Mouse (Mus musculus) forebrain, embryonic 12.5 days (tissue): ENCODE measurements around the gene Gm13023. TPM values are rescaled to one million over a fixed set of nuclear protein-coding genes. Genes with fewer than 3 reads are reported as not detected.
"Not testable (repeated sequence)": the region's sequence is repeated elsewhere in the genome, so short reads cannot be mapped to it uniquely, and the experiment has no call there.

Experiments used
- ATAC-seq: fragments of 200-750 bp; cut with Nextera tagmentation; 2 replicates; pipeline ENCODE4 v1.8.0; 2017; ENCODE audit warnings: moderate TSS enrichment; ENCODE audit not compliant: low FRiP score
- H3K27ac ChIP-seq: fragments of 300-500 bp; sonication (generic); 2 replicates; pipeline ENCODE4 v1.5.1; 2016; ENCODE audit warnings: mild to moderate bottlenecking
- H3K27me3 ChIP-seq: fragments of 300-500 bp; sonication (generic); 2 replicates; pipeline ENCODE4 v1.6.1; 2016; ENCODE audit warnings: mild to moderate bottlenecking
- H3K36me3 ChIP-seq: fragments of 300-500 bp; sonication (generic); replicated peaks from 2 replicates; pipeline ENCODE4 v1.6.1; 2016; ENCODE audit warnings: mild to moderate bottlenecking
- H3K4me1 ChIP-seq: fragments of 300-500 bp; sonication (generic); 2 replicates; pipeline ENCODE4 v1.6.1; 2016
- H3K4me2 ChIP-seq: fragments of 300-500 bp; sonication (generic); 2 replicates; pipeline ENCODE4 v1.6.1; 2016; ENCODE audit warnings: mild to moderate bottlenecking, moderate library complexity
- H3K4me3 ChIP-seq: fragments of 300-500 bp; sonication (generic); replicated peaks from 2 replicates; pipeline ENCODE4 v1.5.1; 2016; ENCODE audit warnings: mild to moderate bottlenecking
- H3K9ac ChIP-seq: fragments of 300-500 bp; sonication (generic); 2 replicates; pipeline ENCODE4 v1.6.1; 2016; ENCODE audit warnings: mild to moderate bottlenecking
- H3K9me3 ChIP-seq: fragments of 300-500 bp; sonication (generic); 2 replicates; pipeline ENCODE4 v1.6.1; 2016
- WGBS: fragments of 180-500 bp; shearing (Covaris S2); methylation state at CpG from one replicate; pipeline ENCODE4 v1.1.7; 2016; 5-methylcytosine and 5-hydroxymethylcytosine counted together
- polyA plus RNA-seq: library from polyadenylated mRNA; unstranded; fragments of >200 nt; fragmentation: Nextera tagmentation; extraction: Ambion mirVana; gene quantifications from 2 replicates; pipeline ENCODE4 v1.2.1, GENCODE M21; 2016

Gene Gm13023
- polyA plus RNA-seq: not detected in 2 replicates

GRCm38 (mm10) chr4:143789052-143789451 is at the start of gene Gm13023:
TSS of gene Gm13023 (plus strand) at chr4:143789352.
- 87% methylated on average over 3 of the region's 3 CpGs for WGBS
- not testable (repeated sequence) for ATAC-seq, H3K4me1 ChIP-seq, H3K9ac ChIP-seq, H3K27ac ChIP-seq, H3K36me3 ChIP-seq, H3K4me3 ChIP-seq, H3K4me2 ChIP-seq, H3K27me3 ChIP-seq
- peaks cover 35% of the 10 kb centered on the region for H3K9me3 ChIP-seq

- Histone ChIP-seq H3K4me1 (no peaks in the 10 kb centered on the region), H3K9me3 (peaks cover 18% of the 10 kb centered on the region; the same call in 1 of the 2 replicates), H3K27ac (no peak within 1 kb of the TSS), H3K4me2 (no peak within 1 kb of the TSS), H3K36me3 (no peaks in the 10 kb centered on the region), H3K9ac (no peak within 1 kb of the TSS), H3K27me3 (no peaks in the 10 kb centered on the region), H3K4me3 (no peak within 1 kb of the TSS)
- no peak for ATAC-seq
- WGBS: 80% methylated on average over 2 of the region's 2 CpGs
These were observed 26.8 kb downstream of the Gm13023 start, which contains the start of gene Gm13084 for GRCm38 (mm10) chr4:143815993-143816392. TSS of gene Gm13084 (minus strand) at chr4:143816093.

Other genes with a start within 250 kb of the Gm13023 start
- not detected in 2 replicates for gene BC080695, start 237.7 kb upstream of the Gm13023 start, polyA plus RNA-seq
- not detected in 2 replicates for gene Gm13057, start 237.6 kb upstream of the Gm13023 start, polyA plus RNA-seq
- gene Gm13083, start 174.3 kb upstream of the Gm13023 start, polyA plus RNA-seq: not detected in 2 replicates
- gene Gm13088, start 132.1 kb upstream of the Gm13023 start, polyA plus RNA-seq: not detected in 2 replicates
- not detected in 2 replicates for gene Gm13089, start 86.6 kb upstream of the Gm13023 start, polyA plus RNA-seq
- not detected in 2 replicates for gene Gm13078, start 69.9 kb upstream of the Gm13023 start, polyA plus RNA-seq
- gene Gm13084, start 26.7 kb downstream of the Gm13023 start, polyA plus RNA-seq: not detected in 2 replicates
- gene Gm13103, start 57.1 kb downstream of the Gm13023 start, polyA plus RNA-seq: not detected in 2 replicates
- not detected in 2 replicates for gene Pramef6, start 111.0 kb downstream of the Gm13023 start, polyA plus RNA-seq
- gene Pramef25, start 161.7 kb downstream of the Gm13023 start, polyA plus RNA-seq: not detected in 2 replicates
- not detected in 2 replicates for gene Gm13101, start 177.6 kb downstream of the Gm13023 start, polyA plus RNA-seq
- gene Pramef17, start 205.0 kb downstream of the Gm13023 start, polyA plus RNA-seq: not detected in 2 replicates